Mouse (Mus musculus) urinary bladder, postnatal 36 days (tissue): ENCODE data around the gene Slc9a8.

Experiments used
- DNase-seq, 2 experiments: peaks; one replicate each; pipeline ENCODE4 v3.0.0; 2022; ENCODE audit warnings: low spot score in 2 of 2, mixed read lengths in 1 of 2

The Slc9a8 gene

GRCm38 (mm10) chr2:167449331-167450275 is 28.1 kb downstream of the Slc9a8 start:
- DNase-seq = no peak

GRCm38 (mm10) chr2:167450647-167451046 is 29.1 kb downstream of the Slc9a8 start:
- DNase-seq = peak in 1 of 2 experiments; percentile 30

GRCm38 (mm10) chr2:167453814-167454213 is 32.3 kb downstream of the Slc9a8 start:
- DNase-seq = no peak

GRCm38 (mm10) chr2:167456361-167457020 is 35.0 kb downstream of the Slc9a8 start:
- DNase-seq = no peak

GRCm38 (mm10) chr2:167457213-167457612 is 35.7 kb downstream of the Slc9a8 start:
- peak in 1 of 2 experiments; percentile 28 for DNase-seq

- no peak for DNase-seq
Observed at GRCm38 (mm10) chr2:167458548-167458947, 37.0 kb downstream of the Slc9a8 start.

GRCm38 (mm10) chr2:167459071-167459865 is 37.8 kb downstream of the Slc9a8 start:
- DNase-seq = no peak

GRCm38 (mm10) chr2:167462954-167463353 is 41.4 kb downstream of the Slc9a8 start:
- DNase-seq = peak; percentile 47 to 57

- DNase-seq = no peak
Observed at GRCm38 (mm10) chr2:167463802-167464201, 42.3 kb downstream of the Slc9a8 start.

GRCm38 (mm10) chr2:167465951-167466350 is 44.4 kb downstream of the Slc9a8 start:
- DNase-seq = no peak

- DNase-seq = no peak
Observed at GRCm38 (mm10) chr2:167467214-167467613, 45.7 kb downstream of the Slc9a8 start.

GRCm38 (mm10) chr2:167468444-167468843 is 46.9 kb downstream of the Slc9a8 start:
- no peak for DNase-seq

- DNase-seq = no peak
Observed at GRCm38 (mm10) chr2:167470611-167471010, 49.1 kb downstream of the Slc9a8 start.

- DNase-seq = no peak
Observed at GRCm38 (mm10) chr2:167471585-167471984, 50.1 kb downstream of the Slc9a8 start.

GRCm38 (mm10) chr2:167474218-167474617 is 52.7 kb downstream of the Slc9a8 start:
- no peak for DNase-seq

- no peak for DNase-seq
Observed at GRCm38 (mm10) chr2:167475596-167475995, 54.1 kb downstream of the Slc9a8 start.

- no peak for DNase-seq
Observed at GRCm38 (mm10) chr2:167476200-167476688, 54.7 kb downstream of the Slc9a8 start.

- no peak for DNase-seq
Observed at GRCm38 (mm10) chr2:167476762-167477161, 55.2 kb downstream of the Slc9a8 start.

GRCm38 (mm10) chr2:167478128-167478527 is 56.6 kb downstream of the Slc9a8 start:
- DNase-seq = no peak

- no peak for DNase-seq
Observed at GRCm38 (mm10) chr2:167479501-167479900, 58.0 kb downstream of the Slc9a8 start.

GRCm38 (mm10) chr2:167482681-167483080 is 61.2 kb downstream of the Slc9a8 start:
- DNase-seq = no peak
